Mouse (Mus musculus) embryonic facial prominence, embryonic 15.5 days (tissue): ENCODE results near the gene Nkx2-5. TPM values are rescaled to one million over a fixed set of nuclear protein-coding genes. Genes with fewer than 3 reads are reported as not detected.
A peak's percentile ranks its signal among the peaks of the same experiment; 100 is the strongest.

Experiments used
- ATAC-seq: fragments of 200-750 bp; cut with Nextera tagmentation; 2 replicates; pipeline ENCODE4 v1.8.0; 2017; ENCODE audit warnings: low read depth, moderate TSS enrichment; ENCODE audit not compliant: insufficient number of reproducible peaks, low FRiP score, low TSS enrichment
- H3K27ac ChIP-seq: fragments of 300-500 bp; sonication (generic); replicated peaks from 2 replicates; pipeline ENCODE4 v1.5.1; 2015; ENCODE audit warnings: mild to moderate bottlenecking, inconsistent platforms
- H3K27me3 ChIP-seq: fragments of 300-500 bp; sonication (generic); 2 replicates; pipeline ENCODE4 v1.6.1; 2015; ENCODE audit warnings: inconsistent platforms
- H3K36me3 ChIP-seq: fragments of 300-500 bp; sonication (generic); 2 replicates; pipeline ENCODE4 v1.6.1; 2015; ENCODE audit warnings: mild to moderate bottlenecking, inconsistent platforms
- H3K4me1 ChIP-seq: fragments of 300-500 bp; sonication (generic); 2 replicates; pipeline ENCODE4 v1.6.1; 2015; ENCODE audit warnings: inconsistent platforms
- H3K4me2 ChIP-seq: fragments of 300-500 bp; sonication (generic); replicated peaks from 2 replicates; pipeline ENCODE4 v1.6.1; 2015; ENCODE audit warnings: mild to moderate bottlenecking, inconsistent platforms
- H3K4me3 ChIP-seq: fragments of 300-500 bp; sonication (generic); replicated peaks from 2 replicates; pipeline ENCODE4 v1.5.1; 2015; ENCODE audit warnings: mild to moderate bottlenecking, inconsistent platforms
- H3K9ac ChIP-seq: fragments of 300-500 bp; sonication (generic); 2 replicates; pipeline ENCODE4 v1.6.1; 2015; ENCODE audit warnings: inconsistent platforms
- H3K9me3 ChIP-seq: fragments of 300-500 bp; sonication (generic); replicated peaks from 2 replicates; pipeline ENCODE4 v1.6.1; 2016; ENCODE audit warnings: inconsistent platforms
- WGBS: fragments of 180-500 bp; shearing (Covaris S2); methylation state at CpG from one replicate; pipeline ENCODE4 v1.1.7; 2015; 5-methylcytosine and 5-hydroxymethylcytosine counted together
- polyA plus RNA-seq: library from polyadenylated mRNA; unstranded; fragments of >200 nt; fragmentation: Nextera tagmentation; extraction: Ambion mirVana; gene quantifications from 2 replicates; pipeline ENCODE4 v1.2.1, GENCODE M21; 2015

Gene Nkx2-5
- polyA plus RNA-seq, 1 experiment from 2014 or later = 8.8 TPM

- WGBS = 1% methylated on average over 48 of the region's 48 CpGs
Observed at GRCm38 (mm10) chr17:26850358-26851135, 5.7 kb upstream of the Nkx2-5 start.

DNA sequence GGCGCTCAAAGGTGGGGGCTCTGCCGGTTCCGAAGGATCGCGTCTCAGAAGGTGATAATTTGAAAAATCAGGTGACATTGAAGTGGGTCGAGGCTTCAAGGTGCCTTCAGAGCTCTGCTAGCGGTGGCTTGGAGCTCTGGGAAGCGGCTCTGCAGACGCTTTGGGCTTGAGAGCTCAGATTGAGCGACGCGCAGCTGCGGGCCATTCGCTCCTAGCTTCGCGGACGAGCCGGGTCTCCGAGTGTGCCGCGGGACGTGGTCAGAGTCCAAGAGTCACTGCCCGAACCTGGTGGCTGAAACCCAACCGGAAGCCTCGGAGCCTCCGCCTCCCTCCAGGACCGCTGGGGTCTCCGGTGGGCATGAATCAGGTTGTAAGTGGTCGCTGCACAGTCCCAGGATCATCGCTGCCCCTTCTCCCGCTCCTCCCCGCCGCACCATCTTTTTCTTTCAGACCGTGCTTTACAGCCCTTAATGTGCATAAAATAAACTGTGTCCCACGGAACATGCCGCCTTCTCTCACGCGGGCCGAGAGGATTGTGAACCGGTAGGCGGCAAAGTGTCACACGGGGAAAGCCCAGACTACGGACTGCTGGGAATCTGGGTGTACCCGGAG is 5.0 kb upstream of the Nkx2-5 start:
- Histone ChIP-seq H3K9ac (no peak overlapping the region), H3K4me3 (peak overlapping the region; percentile 30), H3K4me1 (peaks cover 17% of the 10 kb centered on the region), H3K27me3 (peaks cover 84% of the 10 kb centered on the region), H3K27ac (no peak overlapping the region), H3K4me2 (peak overlapping the region; percentile 44), H3K36me3 (no peaks in the 10 kb centered on the region), H3K9me3 (no peaks in the 10 kb centered on the region)
- ATAC-seq = no peak
- under 1% methylated on average over 44 of the region's 44 CpGs for WGBS

More at GRCm38 (mm10) chr17:26850358-26851135, 5.7 kb upstream of the Nkx2-5 start:
- Histone ChIP-seq H3K27me3 (peaks cover 83% of the 10 kb centered on the region), H3K27ac (no peak overlapping the region), H3K4me2 (peak overlapping the region; percentile 44), H3K36me3 (no peaks in the 10 kb centered on the region), H3K4me3 (peak overlapping the region; percentile 30), H3K9ac (no peak overlapping the region), H3K4me1 (peaks cover 17% of the 10 kb centered on the region), H3K9me3 (no peaks in the 10 kb centered on the region)
- no peak for ATAC-seq

GRCm38 (mm10) chr17:26849106-26849745 is 4.4 kb upstream of the Nkx2-5 start:
- Histone ChIP-seq H3K27ac (no peak overlapping the region), H3K27me3 (peaks cover 86% of the 10 kb centered on the region), H3K9ac (no peak overlapping the region), H3K4me3 (peak overlapping the region; percentile 30), H3K9me3 (no peaks in the 10 kb centered on the region), H3K4me2 (peak overlapping the region; percentile 44), H3K4me1 (peaks cover 21% of the 10 kb centered on the region), H3K36me3 (no peaks in the 10 kb centered on the region)
- WGBS = 2% methylated on average over 19 of the region's 19 CpGs
- ATAC-seq = no peak

GRCm38 (mm10) chr17:26848236-26848635 is 3.4 kb upstream of the Nkx2-5 start:
- Histone ChIP-seq H3K27ac (no peak overlapping the region), H3K27me3 (peaks cover 87% of the 10 kb centered on the region), H3K4me2 (no peak overlapping the region), H3K4me1 (peaks cover 23% of the 10 kb centered on the region), H3K36me3 (no peaks in the 10 kb centered on the region), H3K4me3 (no peak overlapping the region), H3K9ac (no peak overlapping the region), H3K9me3 (no peaks in the 10 kb centered on the region)
- WGBS = 4% methylated on average over 6 of the region's 6 CpGs
- no peak for ATAC-seq

GRCm38 (mm10) chr17:26847801-26848200 is 3.0 kb upstream of the Nkx2-5 start:
- H3K9ac ChIP-seq = no peak overlapping the region
- H3K9me3 ChIP-seq = no peaks in the 10 kb centered on the region
- no peak overlapping the region for H3K4me2 ChIP-seq
- H3K4me1 ChIP-seq = peaks cover 23% of the 10 kb centered on the region
- no peak overlapping the region for H3K4me3 ChIP-seq
- 0% methylated on average over 5 of the region's 5 CpGs for WGBS
- no peaks in the 10 kb centered on the region for H3K36me3 ChIP-seq
- H3K27me3 ChIP-seq = peaks cover 88% of the 10 kb centered on the region
- no peak overlapping the region for H3K27ac ChIP-seq
- ATAC-seq = no peak

GRCm38 (mm10) chr17:26846411-26846810 is 1.6 kb upstream of the Nkx2-5 start:
- H3K9ac ChIP-seq = no peak overlapping the region
- no peaks in the 10 kb centered on the region for H3K36me3 ChIP-seq
- peaks cover 25% of the 10 kb centered on the region for H3K4me1 ChIP-seq
- H3K9me3 ChIP-seq = no peaks in the 10 kb centered on the region
- H3K4me2 ChIP-seq = no peak overlapping the region
- ATAC-seq = no peak
- H3K4me3 ChIP-seq = no peak overlapping the region
- H3K27me3 ChIP-seq = peaks cover 90% of the 10 kb centered on the region
- 8% methylated on average over 8 of the region's 8 CpGs for WGBS
- no peak overlapping the region for H3K27ac ChIP-seq

DNA sequence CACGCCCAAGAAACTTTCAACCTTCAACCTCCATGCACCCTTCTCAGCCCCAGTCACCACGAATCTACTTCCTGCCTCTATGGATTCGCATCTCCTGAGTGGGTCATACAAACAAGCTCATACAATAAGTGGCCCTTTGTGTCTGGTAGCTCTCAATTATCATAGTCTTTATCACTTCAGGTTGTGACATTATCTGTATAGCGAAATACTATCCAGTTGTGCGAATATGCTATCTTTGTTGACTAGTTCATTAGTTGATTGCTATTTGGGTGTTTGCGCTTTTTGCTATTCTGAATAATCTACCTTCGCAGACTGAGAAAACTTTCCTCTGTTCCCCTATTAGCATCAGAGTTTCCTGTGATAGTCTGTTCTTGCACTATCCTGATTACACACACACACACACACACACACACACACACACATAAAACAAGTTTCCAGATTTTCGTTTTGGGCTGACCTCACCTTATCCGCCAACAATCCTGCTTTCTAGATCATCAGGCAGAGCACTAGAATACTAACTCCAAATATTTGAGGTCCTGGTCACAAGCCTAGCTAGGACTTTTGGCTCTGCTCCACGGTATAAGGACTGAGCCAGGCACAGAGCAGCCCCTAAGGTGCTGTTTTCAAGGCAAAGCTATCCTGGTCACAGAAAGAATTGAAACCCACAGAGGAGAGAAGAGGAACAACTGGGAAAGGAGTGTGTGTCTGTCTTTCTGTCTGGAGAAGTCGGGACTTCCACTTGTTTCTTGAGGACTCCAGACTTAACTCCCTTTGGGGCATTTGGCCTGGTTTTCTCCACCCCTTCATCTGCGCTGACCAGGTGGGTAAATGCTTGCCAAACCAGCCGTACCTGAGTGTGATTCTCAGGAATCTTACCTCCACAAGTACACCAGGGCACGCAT is 591 bp upstream of the Nkx2-5 start:
- 5% methylated on average over 14 of the region's 14 CpGs for WGBS
- Histone ChIP-seq H3K4me3 (no peak overlapping the region), H3K27ac (no peak overlapping the region), H3K27me3 (peaks cover 91% of the 10 kb centered on the region), H3K9ac (no peak overlapping the region), H3K4me1 (peaks cover 24% of the 10 kb centered on the region), H3K36me3 (no peaks in the 10 kb centered on the region), H3K9me3 (no peaks in the 10 kb centered on the region), H3K4me2 (no peak overlapping the region)
- no peak for ATAC-seq

DNA sequence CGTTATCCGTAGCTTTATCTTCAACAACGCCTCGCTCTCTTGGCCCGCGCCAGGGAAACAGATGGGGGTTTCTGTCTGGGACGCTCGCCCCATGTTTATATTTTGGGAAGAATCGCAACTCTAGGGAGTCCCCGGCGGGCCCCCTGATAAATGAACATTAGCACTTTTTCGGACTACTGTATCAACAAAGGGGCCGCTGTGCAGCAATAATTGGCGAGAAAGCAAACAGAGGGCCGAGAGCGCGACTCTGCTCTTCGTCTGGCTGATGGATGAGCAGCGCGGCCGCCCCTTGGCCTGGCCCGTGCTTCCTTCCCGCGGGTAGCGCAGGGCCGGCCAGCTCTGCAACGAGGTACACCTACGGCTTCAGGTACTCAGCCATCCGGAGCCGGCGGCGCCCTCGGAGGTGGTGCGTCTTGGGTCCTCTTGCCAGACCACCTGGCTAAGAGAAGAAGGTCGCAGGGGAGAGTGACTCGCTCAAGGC is 398 bp downstream of the Nkx2-5 start:
- Histone ChIP-seq H3K27me3 (peaks cover 91% of the 10 kb centered on the region), H3K9me3 (no peaks in the 10 kb centered on the region), H3K36me3 (no peaks in the 10 kb centered on the region), H3K4me3 (peak overlapping the region; percentile 16; the same call in 1 of the 2 replicates), H3K4me1 (peaks cover 21% of the 10 kb centered on the region), H3K27ac (no peak overlapping the region), H3K9ac (no peak overlapping the region), H3K4me2 (peak overlapping the region; percentile 27; the same call in 1 of the 2 replicates)
- ATAC-seq = no peak
- WGBS = under 1% methylated on average over 36 of the region's 36 CpGs

DNA sequence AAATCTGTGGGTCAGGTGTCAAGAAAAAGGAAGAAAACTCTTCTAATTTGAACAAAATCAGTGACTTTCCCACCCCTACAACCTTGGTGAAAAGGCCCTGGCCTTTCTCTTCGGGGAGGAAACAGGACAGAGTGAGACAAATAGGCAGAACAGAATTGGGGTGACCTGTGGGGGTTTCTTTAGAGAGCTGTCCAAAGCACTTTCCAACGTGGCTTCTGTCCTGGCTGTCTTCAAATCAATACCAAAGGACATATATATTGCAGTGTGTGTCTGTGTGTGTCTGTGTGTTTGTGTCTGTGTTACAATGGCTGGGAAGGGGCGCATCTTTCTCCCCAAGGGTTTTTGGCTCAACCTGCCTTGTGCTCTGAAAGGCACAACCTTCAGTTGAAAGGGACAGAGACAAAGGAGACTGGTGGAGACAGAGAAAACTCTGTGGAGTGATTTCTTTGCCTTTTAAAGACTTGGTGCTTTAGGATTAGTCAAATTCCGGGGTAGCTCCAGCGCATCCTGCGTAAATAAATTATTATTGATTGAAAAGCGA is 1.0 kb downstream of the Nkx2-5 start:
- no peak for ATAC-seq
- WGBS = 7% methylated on average over 7 of the region's 7 CpGs
- no peak overlapping the region for H3K4me2 ChIP-seq

GRCm38 (mm10) chr17:26843229-26843567 is 1.6 kb downstream of the Nkx2-5 start:
- no peak for ATAC-seq

More for the DNA sequence above, 1.0 kb downstream of the Nkx2-5 start:
- Histone ChIP-seq H3K9ac (no peak overlapping the region), H3K36me3 (no peaks in the 10 kb centered on the region), H3K4me1 (peaks cover 27% of the 10 kb centered on the region), H3K4me3 (no peak overlapping the region), H3K27me3 (peaks cover 93% of the 10 kb centered on the region), H3K9me3 (no peaks in the 10 kb centered on the region), H3K27ac (no peak overlapping the region)

More at GRCm38 (mm10) chr17:26843229-26843567, 1.6 kb downstream of the Nkx2-5 start:
- 7% methylated on average over 14 of the region's 14 CpGs for WGBS
- Histone ChIP-seq H3K4me1 (peaks cover 29% of the 10 kb centered on the region), H3K9ac (no peak overlapping the region), H3K4me2 (no peak overlapping the region), H3K9me3 (no peaks in the 10 kb centered on the region), H3K4me3 (no peak overlapping the region), H3K27ac (no peak overlapping the region), H3K27me3 (peaks cover 94% of the 10 kb centered on the region), H3K36me3 (no peaks in the 10 kb centered on the region)
